Mouse (Mus musculus) fat pad, adult 2 months (tissue): ENCODE measurements at regions not wholly inside any gene's neighbourhood (a gene's known extent, or its start where the extent isn't known, plus 50 kb on each side); places are given as distances from the start of the nearest gene placed in this dataset.
"Not testable (repeated sequence)": the region's sequence is repeated elsewhere in the genome, so short reads cannot be mapped to it uniquely, and the experiment has no call there.

Source experiments
- DNase-seq: peaks from one replicate; pipeline ENCODE4 v3.0.0-alpha.2; 2011; ENCODE audit warnings: low read depth, low spot score; ENCODE audit errors: extremely low read depth

DNA sequence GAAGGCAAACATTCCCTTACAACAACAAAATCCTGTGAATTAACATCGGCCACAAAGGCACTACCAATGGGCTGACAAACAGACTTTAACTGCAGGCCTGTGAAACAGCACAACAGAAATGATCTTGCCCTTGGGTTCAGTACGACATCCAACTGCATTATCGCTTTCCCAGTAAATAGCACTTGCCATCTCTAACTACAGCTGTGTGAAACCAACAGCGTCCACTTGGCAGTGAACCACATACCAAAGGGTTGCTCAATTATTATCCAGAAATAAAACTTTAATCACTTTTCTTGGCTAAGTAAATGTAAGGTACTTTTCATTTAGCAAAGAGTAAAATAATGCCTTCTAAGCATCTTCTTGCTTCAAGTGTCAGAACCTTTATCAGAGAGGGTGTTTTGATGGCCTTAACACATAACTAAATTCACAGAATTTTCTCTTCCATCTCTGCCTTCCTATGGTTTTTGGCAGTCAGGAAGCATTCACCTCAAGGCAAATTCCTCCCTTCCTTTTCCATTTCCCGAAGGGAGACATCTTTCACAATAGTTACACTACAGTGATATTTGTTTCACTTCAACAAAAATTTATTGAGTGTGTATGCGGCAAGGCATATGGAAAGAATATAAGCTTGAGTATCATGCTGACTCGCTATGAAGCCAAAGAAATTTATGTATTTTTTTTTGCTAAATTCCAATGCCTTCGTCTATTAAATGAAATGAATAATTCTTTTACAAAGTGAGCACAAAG lies 178.9 kb upstream of the Mpdz start:
- peak; percentile 18 for DNase-seq

DNA sequence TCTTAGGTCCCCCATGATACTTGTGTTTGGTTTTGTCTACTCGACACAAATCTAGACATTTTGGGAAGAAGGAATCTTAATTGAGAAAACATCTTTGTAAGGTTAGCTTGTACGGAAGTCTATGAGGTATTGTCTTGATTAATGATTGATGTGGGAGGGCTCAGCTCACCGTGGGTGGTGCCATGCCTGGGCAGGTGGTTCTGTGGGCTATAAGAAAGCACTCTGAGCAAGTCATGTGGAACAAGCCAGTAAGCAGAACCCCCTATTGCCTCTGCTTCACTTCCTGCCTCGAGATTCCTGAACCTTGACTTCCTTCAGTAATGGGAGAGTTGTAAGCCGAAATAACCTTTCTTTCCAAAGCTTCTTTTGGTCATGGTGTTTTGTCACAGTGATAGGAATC lies 174.6 kb upstream of the Mpdz start:
- DNase-seq, result no peak

DNA sequence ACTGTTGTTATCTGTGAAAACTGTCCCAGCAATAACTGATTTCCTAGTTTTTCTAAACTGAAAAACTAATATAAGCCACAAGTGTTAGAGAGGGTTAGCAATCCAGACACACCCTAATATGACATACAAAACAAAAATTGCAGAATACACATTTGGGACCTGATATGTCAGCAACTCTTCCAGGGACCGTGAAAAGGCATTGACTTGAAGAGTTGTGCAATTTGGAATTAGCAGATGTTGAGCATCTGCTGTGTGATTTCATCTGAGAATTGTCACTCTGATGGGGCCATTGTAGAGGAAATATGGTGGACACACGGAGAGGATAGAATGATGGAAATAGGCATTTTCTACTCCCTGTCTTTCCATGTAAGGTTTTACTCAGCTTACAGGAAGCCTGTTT lies 168.6 kb upstream of the Mpdz start:
- no peak for DNase-seq

GRCm38 (mm10) chr4:81600396-81600795 lies 157.8 kb upstream of the Mpdz start:
- DNase-seq, result no peak

DNA sequence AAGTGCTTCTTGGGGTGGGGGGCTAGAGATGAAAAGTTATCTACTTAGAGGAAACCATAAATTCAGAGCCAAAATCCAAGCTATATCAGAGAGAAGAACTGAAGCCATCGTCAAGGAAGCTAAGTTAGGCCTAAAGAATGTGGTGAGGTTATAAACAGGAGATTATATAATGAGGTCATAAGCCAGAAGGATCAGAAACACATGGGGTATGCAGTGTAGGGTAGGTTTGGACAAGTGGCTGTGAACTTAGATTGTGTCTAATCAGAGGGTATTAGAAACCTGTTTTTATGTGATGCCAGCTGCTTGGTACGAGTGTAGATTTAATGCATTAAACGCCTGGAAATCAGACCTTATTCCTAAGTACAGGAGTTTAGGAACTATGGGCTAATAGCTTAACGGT lies 154.8 kb upstream of the Mpdz start:
- no peak for DNase-seq

- DNase-seq, result not testable (repeated sequence)
Measured at GRCm38 (mm10) chr4:81593431-81593830, 150.8 kb upstream of the Mpdz start.

DNA sequence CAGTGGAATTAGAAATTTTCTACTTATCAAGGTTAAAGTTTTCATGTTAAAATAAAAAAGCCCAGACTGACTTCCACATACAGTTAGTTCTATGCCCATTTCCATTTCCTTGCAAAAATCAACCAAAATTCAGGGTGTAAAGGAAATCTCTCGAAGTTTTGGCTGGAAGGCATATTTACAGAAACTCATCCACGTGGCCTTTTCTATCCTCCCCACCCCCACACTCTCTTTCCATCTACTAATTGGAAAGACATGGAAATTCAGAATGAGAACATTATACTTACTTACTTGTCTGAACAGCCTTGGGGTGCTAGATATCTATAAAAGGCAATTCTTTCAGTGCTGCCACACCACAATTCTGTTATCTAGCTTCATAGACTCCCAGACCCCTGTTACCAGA lies 139.9 kb upstream of the Mpdz start:
- no peak for DNase-seq

DNA sequence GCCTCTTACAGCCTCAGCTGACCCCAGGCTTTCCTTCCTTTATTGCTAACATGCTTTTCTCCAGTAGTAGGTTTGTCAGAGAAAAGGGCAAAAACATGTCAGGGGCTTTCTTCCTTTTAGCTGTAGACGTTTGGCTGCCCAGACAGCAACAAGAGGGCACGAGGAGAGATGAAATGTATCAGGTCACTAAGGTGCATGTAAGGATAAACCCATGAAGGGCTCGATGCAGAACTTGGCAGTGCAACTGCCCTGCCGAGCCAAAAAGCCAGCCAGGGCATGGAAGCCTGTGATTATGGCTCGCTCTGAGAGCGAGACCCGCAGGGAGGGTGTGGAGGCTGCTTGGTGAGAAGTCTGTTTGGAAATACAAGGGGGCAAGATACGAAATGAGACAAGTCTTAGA lies 137.9 kb upstream of the Mpdz start:
- DNase-seq, result no peak

DNA sequence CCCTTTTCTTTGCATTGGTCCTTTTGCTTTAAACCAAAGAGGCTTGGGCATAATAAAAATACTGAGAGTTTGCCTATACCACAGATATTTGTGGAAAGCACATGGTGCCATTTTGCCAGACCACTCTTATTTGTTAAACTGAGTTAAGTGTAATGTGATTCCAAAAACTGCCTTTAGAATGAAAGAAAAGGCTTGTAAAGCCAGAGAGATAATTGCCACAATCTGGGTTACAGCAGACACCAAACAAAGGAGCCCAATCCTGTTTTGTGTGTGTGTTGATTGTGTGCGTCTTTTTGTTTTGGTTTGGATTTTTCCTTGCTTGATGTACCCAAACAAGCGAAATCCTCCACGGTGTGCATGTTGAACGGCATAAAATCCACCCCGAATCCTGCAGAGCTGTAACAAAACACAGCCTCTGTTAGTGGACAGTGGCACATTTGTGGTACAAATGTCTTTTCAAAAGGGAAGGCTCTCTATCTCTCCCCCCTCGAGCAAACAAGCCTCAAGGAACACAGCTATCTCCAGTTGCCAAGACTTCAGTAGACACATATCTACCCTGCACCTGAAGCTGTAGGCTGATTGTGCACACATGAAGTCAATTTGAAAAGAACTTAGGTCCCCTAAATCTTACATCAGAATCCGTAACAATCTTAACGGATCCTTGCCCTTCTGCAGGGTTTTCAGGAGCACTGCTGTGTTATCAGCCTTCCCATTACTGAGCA lies 136.9 kb upstream of the Mpdz start:
- DNase-seq, result no peak

- DNase-seq, result no peak
Measured at GRCm38 (mm10) chr4:81578981-81579380, 136.4 kb upstream of the Mpdz start.

- no peak for DNase-seq
Measured at GRCm38 (mm10) chr4:81573771-81574170, 131.2 kb upstream of the Mpdz start.

GRCm38 (mm10) chr4:81570736-81571135 lies 128.1 kb upstream of the Mpdz start:
- DNase-seq, result no peak

DNA sequence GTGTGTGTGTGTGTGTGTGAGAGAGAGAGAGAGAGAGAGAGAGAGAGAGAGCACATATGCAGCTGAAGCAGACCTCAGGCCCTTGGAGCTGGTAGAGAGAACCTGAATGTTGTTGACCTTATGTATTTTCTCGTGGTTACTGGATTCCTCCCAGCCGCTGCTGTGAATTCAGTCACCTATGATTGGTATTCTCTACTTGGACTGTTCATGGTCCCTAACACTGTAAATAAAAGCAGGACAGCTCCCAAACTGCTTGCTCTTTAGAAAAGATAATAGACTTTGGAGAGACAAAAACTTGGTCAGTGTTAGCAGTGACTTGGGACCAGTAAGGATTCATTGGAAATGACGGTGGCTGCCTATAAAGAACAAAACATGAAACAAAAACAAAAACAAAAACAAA lies 126.9 kb upstream of the Mpdz start:
- DNase-seq, result no peak

DNA sequence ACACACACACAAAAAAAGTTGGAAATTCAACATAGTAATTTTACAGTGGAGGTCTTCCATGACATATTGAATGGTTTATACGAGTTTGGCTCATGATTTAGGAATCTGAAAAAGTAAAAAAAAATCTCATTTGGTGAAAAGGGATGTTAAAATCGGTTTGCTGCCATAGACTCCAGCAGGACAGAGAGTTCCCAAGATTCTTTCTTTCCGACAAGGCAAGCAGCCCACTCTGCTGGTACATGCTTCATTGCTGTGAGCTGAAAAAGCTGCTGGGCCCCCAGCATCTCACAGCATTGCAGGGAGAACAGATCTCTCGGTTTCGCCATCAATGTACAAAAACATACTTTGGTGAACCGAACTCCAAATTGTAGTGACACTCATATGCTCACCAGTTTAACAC lies 125.8 kb upstream of the Mpdz start:
- DNase-seq, result no peak

GRCm38 (mm10) chr4:81567928-81568327 lies 125.3 kb upstream of the Mpdz start:
- no peak for DNase-seq

GRCm38 (mm10) chr4:81566526-81566925 lies 123.9 kb upstream of the Mpdz start:
- DNase-seq, result no peak

DNA sequence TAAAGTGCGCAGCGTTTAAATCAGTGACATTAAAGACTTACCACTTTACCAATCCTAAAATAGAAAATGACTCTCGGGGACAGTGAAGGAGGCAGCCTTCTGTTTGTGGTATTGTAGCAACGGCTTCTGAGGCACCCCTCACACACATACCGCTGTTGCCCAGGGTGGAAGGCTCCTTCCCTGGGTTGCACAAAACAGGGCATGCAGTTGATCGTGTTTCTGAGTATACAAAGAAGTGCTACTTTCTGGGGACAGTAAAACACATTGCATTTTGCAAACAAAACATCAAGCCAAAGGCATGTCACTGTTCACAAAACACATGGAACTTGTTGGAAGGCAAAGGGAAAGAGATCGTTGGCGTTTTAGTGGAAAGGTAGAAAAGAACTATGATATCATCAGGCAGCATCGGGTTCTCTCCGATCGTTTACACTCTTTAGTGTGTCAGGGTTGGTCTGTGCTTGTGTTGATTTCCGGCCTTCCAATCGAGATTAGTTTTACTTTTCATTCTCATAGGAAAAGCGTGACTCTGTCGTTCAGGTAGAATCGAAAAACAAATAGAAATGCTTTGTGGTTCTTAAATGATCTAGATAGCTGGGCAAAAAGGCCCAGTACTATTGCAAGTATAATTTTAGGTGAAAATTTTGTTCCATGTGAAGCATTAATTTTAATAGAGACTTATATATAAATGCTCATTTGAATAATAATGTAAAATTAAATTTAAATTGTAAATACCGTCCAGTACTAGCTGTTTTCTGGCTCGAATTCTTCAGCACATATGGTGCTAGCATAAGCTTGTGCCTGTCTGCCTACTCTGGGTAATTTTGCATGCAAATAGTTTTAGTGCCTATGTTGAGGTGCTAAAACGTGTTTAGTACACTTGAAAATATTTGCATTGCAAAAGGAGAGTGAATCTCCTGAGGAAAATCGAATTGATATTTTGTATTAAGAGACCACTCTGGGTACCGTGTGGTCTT lies 123.1 kb upstream of the Mpdz start:
- DNase-seq, result no peak

DNA sequence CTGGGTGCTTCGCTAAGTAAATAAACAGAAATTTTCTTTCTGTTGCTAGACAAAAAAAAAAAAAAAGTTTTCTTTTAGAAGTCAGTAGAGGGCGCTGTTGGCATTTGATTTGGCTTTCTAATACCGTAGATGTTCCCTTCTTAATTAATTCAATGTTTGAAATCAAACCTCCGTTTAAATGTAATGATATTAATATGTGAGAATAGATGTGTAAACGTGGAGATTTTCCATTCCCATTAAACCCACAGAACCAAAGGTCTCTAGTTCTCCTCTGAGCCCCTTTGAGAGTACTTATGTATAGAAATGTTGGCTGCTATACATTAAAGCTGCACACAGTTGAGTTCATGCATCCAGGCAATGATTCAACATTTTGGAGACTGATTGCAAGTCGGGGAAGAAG lies 121.8 kb upstream of the Mpdz start:
- DNase-seq, result peak; percentile 18

DNA sequence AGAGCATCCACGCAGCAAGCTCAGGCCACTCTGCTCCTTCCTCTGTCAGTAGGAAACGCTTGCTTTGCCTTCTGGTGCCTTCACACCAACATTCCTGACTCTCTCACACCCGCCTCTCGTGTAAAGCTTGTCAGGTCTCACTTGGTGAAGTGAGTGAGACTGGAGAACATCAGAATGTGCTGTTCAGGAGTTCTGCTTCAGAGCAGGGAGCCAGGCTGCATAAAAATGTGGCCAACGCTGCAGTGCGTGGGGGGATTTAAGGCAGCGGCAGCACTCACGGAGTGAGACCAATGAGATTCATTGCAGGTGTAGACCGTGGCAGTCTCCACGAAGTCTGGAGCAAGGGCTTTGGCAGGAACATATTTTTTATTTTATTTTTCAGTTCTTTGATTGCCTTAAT lies 121.0 kb upstream of the Mpdz start:
- no peak for DNase-seq

- DNase-seq, result no peak
Measured at GRCm38 (mm10) chr4:81561453-81561852, 118.8 kb upstream of the Mpdz start.

DNA sequence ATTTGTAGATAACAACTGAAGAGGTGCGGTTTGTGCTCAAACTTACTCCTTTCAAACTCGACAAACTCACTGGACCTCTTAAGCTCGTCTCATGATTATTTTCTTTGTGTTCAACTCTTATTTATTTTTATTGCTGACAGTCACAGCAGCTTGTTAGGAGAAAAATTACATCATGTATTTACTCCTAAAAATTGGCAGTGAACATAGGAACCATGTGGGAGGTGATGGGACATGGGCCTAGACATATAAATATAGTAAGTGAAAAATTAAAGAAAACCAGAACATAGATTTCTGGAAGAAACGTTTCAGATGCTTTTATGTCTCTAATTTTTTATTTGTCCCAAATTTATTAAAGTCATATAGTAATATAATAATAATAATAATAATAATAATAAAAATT lies 108.2 kb upstream of the Mpdz start:
- no peak for DNase-seq

GRCm38 (mm10) chr4:81550256-81550655 lies 107.6 kb upstream of the Mpdz start:
- DNase-seq, result no peak
